Mouse (Mus musculus) spleen, embryonic (tissue): ENCODE data around the gene Pdk3.

Source experiments
- CTCF ChIA-PET: fragments of 350-600 bp; sonication (Branson Sonifier 250); formaldehyde crosslinking; loops from one replicate; lab custom pipeline; 2022; lab: Charles Lee

Gene Pdk3

DNA sequence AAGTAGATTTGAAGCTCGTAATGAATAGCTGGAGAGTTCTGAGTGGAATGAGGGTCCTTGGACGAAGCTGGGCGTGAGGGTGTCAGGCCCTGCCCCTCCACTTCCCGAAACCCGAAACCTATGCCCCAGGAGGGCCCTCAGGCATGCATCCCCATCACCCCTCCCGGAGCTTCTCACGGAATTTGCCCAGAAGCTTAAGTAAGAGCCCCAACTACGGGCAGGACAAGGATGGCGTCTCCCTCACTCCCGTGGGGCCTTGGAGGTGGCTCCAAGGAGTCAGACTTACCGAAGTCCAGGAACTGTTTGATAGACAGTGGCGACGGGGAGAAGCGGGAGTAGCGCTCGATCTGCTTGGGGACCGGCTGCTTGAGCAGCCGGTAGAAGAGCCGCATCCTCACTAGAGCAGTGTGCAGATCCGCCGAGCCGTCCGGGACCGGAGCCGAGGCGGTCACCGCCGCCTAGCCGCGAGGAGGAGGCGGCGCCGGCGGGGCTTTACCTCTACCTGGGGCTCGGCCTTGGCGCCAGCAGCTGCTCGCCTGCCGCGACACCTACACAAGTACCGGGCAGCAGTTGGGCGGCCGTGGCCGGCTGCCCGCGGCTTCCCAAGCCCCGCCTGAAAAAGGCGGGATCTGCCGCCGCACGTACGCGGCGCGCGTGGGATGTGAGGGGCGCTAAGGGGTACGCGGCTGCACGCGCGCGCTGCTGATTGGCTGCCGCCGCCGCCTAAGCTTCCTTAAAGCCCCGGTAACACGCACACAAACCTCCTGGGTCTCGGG lies at the start of gene Pdk3:
TSS of gene Pdk3 (minus strand) at position 641 of the 776 bp plus-strand sequence.
- CTCF ChIA-PET, result no interaction called here

DNA sequence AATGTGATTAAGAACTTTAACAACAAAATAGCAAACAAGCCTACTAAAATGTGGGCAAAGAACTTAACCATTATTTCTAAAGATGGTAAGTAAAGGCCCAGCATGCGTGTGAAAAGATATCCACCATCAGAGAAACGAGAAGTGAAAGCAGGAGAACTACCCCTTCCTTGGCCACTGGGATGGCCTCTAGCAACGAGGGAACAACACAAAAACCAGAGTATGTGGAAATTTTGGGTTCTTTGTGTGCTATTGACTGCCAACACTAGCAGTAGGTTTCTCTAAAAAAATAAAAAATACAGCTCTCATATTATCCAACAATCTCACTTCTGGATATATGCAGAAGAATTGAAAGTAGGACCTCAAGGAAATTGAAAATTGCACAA lies 45.6 kb upstream of the Pdk3 start:
- CTCF ChIA-PET, result no interaction called here

DNA sequence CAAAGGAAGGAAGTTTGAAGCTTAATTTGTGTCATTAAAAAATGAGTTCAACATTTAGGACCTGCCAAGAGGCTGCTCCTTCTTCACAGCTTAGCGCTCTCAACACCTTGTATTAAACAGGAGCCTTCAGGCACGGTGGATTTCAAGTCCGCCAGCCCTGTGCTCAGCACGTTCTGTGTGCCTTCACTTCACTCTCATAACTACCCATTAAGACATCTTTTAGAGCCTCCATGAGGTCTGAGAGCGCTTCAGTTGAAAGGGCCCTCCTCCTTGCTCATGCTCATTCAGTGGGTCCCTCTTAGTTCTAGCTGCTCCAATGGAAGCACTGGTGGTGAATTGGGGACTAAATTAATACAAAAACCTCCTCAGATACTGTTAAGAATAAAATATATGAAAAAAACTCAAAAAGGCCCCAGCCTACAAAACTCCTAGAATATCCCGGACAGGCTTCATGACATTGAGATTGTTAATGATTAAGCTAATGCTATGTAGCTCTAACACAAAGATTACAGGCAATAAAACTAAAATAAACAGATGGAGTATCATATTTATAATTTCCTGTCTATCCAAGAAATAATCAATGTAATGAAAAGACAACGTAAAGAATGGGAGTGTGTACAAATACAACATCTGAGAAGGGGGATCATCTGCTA lies 45.1 kb upstream of the Pdk3 start:
- CTCF ChIA-PET, result no interaction called here

DNA sequence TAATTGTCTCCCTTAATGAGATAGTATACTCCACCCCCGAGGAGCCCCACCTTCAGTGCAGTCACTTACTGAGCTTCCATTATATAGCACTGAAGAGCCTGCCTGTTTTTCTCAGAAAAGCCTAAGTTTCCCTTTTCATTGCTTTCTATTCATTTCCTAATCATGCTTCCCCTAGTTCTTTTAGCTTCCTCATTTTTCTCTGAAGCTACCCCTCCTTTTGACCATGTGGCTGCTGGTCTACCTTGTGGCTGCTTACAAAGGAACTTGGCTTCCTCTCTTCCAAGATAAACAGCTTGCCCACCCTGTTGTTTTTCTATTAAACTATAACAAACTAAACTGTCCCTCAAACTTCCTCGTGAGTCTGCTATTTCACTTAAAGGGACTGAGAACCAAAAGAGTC lies 31.4 kb upstream of the Pdk3 start:
- CTCF ChIA-PET, result no interaction called here

DNA sequence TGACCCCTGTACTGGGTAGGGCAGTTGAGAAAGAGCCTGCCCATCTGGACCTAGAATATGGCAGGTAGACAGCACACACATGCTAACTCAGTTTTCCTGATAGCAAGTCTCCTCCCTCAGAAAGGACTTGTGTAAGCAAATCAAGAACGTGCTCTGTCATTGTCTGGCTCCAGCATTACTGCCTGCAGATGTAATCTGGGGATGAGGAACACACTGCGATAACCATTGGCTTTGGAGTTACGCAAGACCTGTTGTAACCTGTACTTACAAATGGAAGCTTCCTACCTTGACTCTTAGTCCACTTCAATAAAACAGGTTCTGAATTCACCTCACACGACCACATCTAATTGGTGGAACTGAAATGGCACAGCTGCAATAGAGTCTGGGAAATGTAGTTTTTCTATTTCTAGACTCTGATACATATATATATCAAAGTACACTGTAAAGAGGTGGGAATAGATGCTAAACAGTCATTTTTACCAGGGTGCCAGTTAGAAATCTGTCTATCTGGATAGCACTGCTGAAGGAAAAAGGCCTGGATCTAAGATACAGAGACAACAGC lies 30.6 kb upstream of the Pdk3 start:
- CTCF ChIA-PET, result no interaction called here

DNA sequence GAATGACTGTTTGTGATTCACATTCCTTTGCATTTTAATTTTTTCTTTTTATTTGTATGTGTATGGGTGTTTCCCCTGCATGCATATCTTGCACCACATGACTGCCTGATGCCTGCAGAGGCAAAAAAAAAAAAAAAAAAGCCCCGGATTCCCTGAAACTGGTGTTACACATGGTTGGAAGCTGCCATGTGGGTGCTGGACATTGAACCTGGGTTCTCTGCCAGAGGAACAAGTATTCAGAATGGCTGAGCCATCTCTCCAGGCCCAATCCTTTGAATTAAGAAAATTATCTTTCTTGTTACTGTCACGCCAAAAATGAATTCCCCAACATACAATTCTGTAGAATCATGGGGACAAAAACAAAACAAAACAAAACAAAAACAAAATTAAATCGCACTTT lies 25.8 kb upstream of the Pdk3 start:
- CTCF ChIA-PET, result no interaction called here

DNA sequence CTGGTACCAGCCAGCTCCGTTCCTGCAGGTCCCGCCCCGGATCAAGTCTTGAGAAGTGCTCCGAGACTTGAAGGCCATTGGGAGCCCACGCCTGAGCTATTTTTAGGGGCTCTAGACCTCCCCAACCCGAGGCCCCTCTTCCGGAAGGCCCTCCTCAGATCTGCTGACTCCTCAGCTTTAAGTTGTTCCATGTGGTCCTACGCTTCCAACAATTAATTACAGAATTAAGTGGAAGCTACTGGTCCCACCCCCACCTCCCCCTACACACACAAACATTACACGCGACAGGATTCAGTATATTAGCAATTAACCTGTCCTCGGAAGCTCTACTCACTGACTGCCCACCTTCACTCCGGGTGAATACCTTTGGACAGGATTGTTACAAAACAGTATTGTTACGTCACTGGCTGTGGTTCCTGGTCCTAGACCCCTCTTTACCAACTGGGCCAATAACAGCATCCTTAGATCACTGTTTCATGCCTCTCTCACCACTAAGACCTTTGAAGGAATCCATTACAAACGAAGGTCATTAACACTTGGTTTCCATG lies 410 bp upstream of the Pdk3 start:
- CTCF ChIA-PET, result no interaction called here

DNA sequence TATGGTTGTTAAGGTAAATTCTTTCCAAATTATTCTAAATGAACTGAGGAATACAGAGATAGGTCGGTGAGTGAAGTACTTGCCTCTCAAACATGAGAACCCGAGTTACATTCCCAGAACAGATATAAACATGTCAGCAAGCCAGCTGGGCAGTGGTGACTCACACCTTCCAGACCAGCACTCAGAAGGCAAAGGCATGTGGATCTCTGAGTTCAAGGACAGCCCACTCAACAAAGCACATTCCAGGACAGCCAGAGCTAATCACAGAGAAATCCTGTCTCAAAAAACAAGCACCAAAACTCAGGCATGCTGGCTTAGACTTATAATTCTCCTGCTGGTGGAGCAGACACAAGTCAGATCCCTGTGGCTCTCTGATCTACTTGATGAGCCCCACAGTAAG lies 6.2 kb downstream of the Pdk3 start:
- CTCF ChIA-PET, result interaction anchor here (0.6 kb wide), 1 partner anchor 135 kb away, joined by 3 read pairs; no protein-coding TSS in a partner anchor

DNA sequence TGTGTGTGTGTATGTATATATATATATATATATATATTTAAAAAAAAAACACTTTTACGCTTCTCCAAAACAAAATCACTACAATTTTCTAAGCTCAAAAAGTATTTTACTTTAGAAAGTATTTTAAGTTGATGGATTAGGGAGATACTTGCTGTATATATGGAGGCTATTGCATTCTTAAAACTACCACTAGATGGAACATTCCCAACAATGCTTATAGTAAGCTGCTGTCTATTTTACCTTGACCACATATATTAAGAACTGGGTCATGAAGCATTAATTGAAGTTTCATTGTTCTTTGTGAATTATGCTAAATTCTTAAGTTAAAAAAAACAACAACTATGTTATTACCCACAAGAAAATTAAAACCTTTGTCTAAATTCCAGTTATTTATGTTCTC lies 24.0 kb downstream of the Pdk3 start:
- CTCF ChIA-PET, result no interaction called here

DNA sequence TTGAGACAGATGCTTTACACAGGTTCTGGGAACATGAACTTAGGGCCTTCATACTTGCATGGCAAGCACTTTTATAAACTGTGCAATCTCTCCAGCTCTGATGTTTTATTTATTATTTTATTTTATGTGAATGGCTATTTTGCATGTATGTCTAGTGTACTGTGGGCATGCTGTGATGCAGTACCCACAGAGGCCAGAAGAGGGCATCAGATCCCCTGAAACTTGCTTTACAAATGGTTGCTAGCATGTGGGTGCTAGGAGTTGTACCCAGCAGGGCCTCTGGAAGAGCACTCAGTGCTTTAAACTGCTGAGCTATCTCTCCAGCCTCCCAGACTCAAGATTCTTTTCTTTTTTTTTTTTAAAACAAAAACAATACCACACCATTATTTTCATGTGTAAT lies 38.8 kb downstream of the Pdk3 start:
- CTCF ChIA-PET, result no interaction called here

DNA sequence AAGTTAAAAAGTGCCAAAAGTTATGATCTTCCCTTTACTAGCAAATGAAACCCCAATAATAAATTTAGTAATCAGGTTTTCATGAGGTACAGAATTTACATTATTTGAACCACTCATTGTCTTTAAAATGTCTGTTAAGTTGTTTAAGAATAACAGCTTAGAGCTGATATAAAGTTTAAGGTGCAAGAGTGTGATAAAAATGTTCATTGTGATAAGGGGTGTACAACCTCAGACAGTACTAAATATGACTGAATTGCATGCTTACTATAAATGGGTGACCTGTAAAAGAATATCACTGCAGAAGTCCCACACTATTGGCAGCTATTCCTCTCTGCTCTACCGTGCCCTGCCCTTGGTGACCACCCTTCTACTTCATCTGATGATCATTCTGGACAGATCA lies 42.4 kb downstream of the Pdk3 start:
- CTCF ChIA-PET, result no interaction called here

DNA sequence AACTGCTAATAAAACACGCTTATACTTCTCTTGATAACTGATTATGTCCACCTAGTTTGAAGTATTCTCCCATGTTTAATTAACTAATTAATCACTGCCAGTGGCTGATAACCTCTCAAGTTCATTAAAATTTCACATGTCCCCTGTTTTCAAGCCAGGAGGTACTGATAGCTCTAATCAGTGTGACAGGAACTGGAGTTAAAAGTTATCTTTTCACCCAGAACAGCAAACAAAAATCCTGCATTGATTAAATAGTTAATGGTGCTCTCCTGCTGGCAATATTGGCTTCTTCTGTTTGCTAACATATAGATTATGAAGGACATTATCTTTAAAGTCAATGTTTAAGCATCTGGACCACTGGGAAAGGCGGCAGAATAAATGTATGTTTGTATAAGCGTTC lies 71.2 kb downstream of the Pdk3 start:
- CTCF ChIA-PET, result no interaction called here

DNA sequence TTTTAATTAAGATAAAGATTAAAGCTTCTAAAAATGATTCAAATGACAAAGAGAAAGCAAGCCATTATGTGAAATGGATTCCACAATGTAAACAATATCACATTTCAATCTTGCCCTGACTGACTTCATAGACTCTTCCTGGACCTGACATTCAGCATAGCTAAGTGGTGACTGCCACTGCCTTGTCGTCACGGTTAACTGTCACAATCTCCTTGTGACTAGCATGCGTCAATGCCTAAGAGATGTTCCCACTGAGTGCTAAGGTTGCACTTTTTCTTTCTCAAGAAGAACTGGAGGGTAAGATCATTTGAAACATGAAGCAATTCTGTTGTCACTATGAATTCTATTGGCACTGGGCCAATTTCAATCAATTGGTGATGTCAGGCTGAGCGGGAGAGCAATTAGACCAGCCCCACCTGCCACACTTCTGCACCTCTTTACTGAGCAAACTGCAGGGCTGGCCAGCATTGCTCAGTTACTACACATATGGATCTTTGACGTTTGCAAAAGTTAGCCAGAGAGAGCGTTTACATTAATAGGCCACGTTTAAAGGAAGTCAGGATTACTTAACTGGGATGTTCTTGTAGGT lies 75.0 kb downstream of the Pdk3 start:
- CTCF ChIA-PET, result no interaction called here

DNA sequence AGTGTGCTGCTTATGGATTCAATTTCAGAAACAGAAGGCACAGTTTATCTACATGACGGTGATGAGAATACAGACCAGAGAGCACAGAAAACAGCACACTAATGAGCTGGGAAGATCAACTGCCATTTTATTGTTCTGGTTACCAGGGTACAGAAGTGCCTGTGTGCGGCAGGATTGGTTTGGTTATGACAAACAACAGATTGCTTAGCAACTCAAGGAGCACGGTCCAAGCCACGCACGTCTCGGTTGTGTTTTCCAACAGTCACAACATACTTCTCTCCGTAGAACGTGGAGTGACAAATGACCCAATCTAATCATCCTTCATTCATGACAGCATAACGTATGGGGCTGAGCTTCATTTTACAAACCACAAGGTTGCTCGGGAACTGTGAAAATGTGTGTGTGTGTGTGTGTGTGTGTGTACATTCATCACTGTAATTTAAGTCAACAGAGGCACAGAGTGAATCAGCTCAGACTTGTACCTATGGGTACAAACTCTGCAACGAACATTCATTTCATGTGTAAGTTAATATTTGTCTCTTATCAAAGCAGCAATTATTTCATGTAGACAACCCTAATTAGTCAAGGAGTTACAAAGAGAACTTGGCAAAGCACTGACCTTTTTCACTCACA lies 76.7 kb downstream of the Pdk3 start:
- CTCF ChIA-PET, result no interaction called here

DNA sequence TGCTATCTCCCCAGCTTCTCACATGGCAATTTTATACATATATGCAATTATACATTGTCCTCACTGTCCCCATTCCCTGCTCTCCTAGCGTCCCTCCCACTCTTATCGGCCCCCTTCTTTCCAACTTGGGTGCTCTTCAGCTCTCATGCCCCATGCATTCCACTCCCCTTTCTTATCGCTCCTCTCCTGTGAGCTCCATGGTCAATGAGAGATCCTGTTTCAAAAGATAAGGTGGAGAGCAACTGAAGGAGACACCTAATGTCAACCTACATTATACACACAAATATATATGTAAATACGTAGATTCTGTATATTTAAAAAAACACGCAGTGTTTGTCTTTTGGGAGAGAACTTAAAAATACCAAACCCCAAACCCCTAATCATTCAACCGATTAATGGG lies 81.4 kb downstream of the Pdk3 start:
- CTCF ChIA-PET, result no interaction called here

DNA sequence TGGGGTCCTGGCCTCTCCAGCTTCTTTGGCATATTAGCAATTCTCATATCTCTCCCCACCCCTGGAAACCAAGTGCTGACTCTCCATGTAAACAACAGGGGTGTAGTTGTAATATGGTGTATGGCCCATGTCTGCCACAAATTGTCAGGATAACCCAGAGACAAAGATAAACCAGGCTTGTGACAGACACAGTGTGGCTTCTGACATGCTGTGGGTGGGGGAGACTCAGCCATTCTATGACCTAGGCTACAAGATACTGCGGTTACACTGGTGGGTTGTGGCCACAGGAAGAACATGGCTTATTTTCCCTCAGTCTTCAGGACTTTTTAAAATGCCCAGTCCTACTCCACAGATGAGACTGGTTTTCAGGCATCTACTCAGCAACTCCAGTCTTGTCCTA lies 82.8 kb downstream of the Pdk3 start:
- CTCF ChIA-PET, result no interaction called here

DNA sequence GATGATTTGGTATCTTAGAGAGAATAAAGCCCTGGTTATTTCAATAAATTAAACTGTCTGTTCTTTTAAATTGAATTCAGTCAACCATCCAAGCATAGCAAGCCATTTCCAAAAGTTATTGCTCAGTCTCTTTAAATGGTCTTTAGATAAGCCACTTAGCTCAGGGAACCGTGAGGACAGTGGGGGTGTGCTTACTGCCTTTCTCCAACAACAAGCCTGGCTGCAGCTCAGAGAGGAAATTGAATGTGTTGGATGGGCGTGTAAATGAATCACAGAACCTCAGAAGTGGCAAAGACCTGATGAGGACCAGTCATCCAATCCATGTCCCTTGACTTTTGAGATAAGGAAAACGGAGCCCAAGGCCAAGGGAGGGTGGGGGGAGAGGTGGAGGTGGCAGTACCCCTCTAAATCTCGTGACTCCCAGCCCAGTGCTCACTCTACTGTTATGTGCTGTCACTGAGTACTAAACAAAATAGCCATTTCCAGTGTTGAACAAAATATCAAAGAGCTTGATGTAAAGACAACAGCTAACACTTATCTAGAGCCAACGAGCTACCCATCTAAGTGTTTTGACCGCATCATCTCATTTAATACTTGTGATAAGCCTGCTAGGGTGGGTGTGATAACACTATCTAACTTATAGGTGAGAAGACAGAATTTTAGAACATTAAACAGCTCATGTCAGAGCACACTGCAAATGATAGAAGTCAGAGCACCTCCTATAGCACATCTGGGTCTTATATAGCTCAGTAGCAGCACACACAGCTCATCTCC lies 98.8 kb downstream of the Pdk3 start:
- CTCF ChIA-PET, result interaction anchor here (0.6 kb wide), 1 partner anchor 311 kb away, joined by 4 read pairs; no protein-coding TSS in a partner anchor

DNA sequence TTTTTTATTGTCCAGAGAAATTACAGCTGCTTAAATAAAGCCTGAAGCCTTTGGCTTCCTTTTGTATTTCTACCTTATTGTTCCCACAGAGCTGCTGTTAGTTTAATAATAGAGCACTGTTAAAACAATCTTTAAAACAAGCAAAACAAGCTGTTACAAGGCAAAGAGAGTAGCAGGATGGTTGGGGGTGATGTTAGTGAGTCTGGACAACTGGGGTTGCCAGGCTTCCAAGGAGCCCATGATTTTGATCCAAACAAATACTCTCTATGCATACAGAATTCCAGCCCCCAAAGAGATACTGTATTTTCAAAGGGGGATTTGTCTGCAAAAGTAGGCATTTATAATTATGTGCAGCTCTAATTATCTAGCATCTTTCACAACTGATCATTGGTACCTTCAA lies 99.6 kb downstream of the Pdk3 start:
- CTCF ChIA-PET, result interaction anchor here (0.6 kb wide), 1 partner anchor 310 kb away, joined by 4 read pairs; no protein-coding TSS in a partner anchor

DNA sequence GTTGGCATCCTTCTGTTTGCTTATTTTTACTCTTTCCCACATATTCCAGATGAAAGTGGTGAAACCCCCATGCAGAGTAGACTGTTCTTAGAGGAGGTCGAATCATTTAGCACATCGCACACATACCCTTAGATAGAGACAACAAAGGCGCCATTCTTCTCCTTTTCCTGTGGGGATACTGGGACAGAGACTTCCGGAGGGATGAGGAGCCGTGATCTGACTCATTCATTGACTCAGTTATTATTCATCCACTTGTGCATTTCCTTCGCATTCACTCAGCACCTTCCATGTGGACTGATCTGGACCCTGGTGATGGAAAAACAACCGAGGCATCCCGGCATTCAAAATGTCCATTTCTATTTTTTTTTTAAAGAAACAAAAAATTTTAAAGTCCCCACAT lies 101.1 kb downstream of the Pdk3 start:
- CTCF ChIA-PET, result no interaction called here

DNA sequence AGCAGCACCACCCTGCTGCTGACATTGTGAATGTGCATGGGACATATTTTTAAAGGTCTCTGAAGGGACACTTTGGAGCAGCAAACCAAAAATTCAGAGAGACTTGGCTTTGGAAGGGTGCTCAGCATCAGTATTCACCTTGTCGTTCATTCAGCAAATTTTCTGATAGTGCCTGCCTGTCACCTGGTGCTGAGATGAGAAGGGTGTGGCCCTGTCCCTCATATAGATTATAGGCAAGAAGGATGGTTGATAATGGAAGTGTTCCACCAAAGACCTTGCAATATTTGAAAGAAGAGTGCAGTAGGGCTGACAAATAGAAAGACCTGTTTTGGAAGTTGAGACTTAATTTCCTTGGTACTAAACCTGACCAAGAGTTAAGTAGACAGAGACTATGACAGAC lies 102.5 kb downstream of the Pdk3 start:
- CTCF ChIA-PET, result no interaction called here
